Mouse (Mus musculus) heart, postnatal 25 days (tissue): ENCODE results near the gene Tbx19. TPM values are rescaled to one million over a fixed set of nuclear protein-coding genes. Genes with fewer than 3 reads are reported as not detected.
A peak's percentile ranks its signal among the peaks of the same experiment; 100 is the strongest.

Source experiments
- DNase-seq: peaks from one replicate; pipeline ENCODE4 v3.0.0; 2022; ENCODE audit warnings: low spot score
- intact Hi-C: fragments of 180-260 bp; cut with DNase I; formaldehyde crosslinking; loops from one replicate; pipeline ENCODE4 v1.15.1; 2025
- total RNA-seq, 2 experiments: library from RNA; stranded (reverse); gene quantifications; 2 replicates each; pipeline ENCODE4 v1.2.3; 2021

Gene Tbx19
- not detected for total RNA-seq

DNA sequence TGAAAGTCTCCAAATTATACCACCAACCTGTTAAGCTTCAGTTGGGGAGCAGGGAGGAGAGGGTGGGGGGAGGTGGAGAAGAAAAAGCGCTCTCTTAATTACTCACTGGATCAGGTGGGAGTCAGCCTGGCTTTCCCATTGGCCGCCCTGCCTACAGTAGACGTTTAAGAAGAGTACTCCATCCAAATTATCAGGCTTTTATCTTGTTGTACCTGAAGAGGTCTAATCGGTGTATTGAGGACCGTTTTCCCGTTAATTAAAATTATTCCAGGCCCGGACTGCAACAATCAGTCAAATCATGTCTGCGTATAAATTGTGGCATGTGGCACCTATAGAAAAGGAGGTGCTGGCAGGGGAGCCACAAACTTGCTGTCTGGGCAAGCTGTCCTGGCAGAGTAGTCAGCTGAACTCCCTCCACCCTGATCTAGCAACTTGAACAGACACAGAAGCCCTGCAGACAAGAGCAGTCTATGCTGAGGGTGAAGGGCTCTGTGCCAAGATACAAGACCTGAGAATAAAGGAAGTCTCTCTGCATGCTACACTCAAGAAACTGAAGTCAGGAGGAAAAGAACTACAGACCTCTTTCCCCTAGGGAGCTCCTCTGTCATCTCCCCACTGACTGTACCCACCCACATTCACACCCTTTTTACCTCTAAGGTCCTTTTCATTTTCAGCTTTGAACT is at the start of gene Tbx19:
Tbx19 (minus strand) TSS at position 51 of the 683 bp plus-strand sequence.
- DNase-seq: no peak
- intact Hi-C loops: no loop called here

DNA sequence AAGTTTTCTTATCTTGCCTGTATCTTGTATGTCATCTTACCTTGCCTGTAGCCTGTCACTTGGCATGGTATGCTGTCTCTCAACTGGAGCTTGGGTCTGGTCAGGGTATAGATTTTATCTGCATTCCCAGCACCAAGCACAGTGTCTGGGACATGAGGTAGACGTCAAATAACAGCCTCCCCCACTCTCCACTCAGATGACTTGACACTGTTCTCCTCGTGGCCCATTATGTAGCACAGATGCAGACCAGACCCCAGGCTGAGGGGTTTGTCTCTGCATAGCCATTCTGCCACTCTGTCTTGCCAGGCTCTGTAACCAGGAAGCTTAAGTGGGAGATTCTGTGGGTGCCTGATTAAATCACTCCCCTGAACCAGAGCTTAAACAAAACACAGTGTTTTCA is 45.0 kb upstream of the Tbx19 start:
- intact Hi-C loops: no loop called here
- DNase-seq: no peak

DNA sequence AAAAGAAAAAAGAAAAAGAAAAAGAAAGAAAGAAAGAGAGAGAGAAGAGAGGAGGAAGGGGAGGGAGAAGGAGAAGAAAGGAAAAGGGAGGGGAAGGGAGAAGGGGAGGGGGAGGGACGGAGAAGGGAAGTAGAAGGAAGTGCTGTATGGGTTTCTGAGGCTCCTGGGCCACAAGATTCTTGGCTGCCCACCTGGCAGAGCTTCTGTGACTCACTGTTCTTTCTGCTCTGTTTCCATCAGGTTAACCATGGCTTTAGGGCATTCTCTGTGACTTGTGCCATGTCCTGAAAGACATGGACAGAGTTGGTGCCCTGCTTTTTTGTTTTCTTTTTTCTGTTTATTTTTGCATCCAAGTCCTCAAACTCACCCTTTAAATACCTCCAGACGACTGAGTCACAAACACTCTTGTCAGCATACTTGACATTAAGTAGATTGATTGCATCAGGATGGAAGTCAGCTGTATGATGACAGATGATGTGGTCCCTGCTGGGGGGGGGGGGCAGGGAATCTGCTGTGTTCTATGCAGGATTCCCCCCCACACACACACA is 43.0 kb upstream of the Tbx19 start:
- intact Hi-C loops: no loop called here
- no peak for DNase-seq

DNA sequence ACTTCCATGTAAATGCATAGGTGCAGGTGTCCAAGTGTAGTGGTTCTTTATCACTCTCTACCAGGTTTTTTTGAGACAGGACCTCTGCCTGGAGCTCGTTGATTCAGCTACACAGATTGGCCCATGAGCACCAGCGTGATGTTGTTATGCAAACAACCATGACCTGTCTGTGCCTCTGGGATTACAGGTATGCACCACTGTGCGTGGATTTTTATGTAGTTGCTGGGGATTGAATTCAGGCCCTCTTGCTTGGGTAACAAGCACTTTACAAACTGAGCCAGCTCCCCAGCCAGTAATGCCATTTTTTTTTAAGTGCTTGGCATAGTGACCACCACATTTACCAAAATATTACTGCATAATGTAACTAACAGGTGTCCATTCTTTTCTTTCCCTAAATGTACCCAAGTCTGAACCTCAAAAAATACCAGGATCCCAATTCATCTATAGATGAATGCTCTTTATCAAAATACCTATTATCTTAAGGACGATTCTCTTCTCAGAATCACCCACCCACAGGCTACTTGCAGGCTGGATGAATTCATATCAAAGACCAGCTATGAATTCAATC is 41.0 kb upstream of the Tbx19 start:
- DNase-seq: no peak
- intact Hi-C loops: no loop called here

- intact Hi-C loops: no loop called here
- DNase-seq: no peak
Observed at GRCm38 (mm10) chr1:165200748-165201147, 40.2 kb upstream of the Tbx19 start.

GRCm38 (mm10) chr1:165199639-165200038 is 39.1 kb upstream of the Tbx19 start:
- intact Hi-C loops: loop anchor here (5.0 kb wide), 1 partner anchor 38 kb away; the partner anchor contains the start of gene Tiprl

GRCm38 (mm10) chr1:165198951-165199350 is 38.4 kb upstream of the Tbx19 start:
- intact Hi-C loops: loop anchor here (5.0 kb wide), 1 partner anchor 38 kb away; the partner anchor contains the start of gene Tiprl
- DNase-seq: no peak

More at GRCm38 (mm10) chr1:165199639-165200038, 39.1 kb upstream of the Tbx19 start:
- no peak for DNase-seq

- intact Hi-C loops: loop anchor here (5.0 kb wide), 1 partner anchor 39 kb away; the partner anchor contains the start of gene Tiprl
- DNase-seq: no peak
Observed at GRCm38 (mm10) chr1:165197875-165198274, 37.3 kb upstream of the Tbx19 start.

DNA sequence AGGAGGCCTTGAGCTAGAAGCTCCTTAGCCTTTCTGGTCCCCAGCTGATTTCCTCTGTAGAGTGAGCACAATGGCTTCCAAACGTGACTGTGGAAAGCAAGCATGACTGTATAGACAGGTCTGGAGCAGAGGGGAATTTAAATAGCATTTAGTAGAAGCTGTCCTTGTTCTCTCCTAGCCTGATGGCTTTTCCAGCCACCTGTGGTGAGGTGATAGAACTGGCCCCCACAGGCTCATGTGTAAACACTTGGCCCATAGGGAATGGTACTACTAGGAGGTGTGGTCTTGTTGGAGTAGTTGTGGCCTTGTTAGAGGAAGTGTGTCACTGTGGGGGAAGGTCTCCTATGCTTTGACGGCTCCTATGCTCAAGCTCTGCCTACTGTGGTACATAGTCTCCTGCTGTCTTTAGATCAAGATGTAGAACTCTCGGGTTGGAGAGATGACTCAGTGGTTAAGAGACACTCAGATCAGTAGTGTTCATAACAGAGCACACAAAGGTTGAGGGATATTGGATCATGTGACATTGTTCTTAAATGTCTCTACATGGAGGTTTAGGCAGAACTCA is 34.9 kb upstream of the Tbx19 start:
- intact Hi-C loops: loop anchor here (5.0 kb wide), 1 partner anchor 42 kb away; the partner anchor contains the start of gene Tiprl
- DNase-seq: no peak

DNA sequence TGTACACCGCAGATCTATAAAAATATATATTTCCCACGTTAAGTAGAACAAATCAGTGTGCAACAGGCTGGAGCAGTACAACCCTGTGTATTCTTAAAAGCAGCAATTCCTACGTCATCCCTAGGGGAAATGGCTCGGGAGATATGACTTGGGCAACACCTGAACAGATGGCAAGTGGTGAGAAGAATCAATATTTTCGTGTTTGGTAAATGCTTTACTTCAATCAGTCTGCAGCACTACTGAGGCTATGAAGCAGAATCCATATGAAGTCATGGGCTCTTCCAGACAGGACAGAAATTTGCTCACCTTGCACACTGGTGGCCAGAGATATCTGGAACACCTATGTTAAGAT is 34.1 kb upstream of the Tbx19 start:
- DNase-seq: no peak
- intact Hi-C loops: loop anchor here (5.0 kb wide), 1 partner anchor 43 kb away; the partner anchor contains the start of gene Tiprl

DNA sequence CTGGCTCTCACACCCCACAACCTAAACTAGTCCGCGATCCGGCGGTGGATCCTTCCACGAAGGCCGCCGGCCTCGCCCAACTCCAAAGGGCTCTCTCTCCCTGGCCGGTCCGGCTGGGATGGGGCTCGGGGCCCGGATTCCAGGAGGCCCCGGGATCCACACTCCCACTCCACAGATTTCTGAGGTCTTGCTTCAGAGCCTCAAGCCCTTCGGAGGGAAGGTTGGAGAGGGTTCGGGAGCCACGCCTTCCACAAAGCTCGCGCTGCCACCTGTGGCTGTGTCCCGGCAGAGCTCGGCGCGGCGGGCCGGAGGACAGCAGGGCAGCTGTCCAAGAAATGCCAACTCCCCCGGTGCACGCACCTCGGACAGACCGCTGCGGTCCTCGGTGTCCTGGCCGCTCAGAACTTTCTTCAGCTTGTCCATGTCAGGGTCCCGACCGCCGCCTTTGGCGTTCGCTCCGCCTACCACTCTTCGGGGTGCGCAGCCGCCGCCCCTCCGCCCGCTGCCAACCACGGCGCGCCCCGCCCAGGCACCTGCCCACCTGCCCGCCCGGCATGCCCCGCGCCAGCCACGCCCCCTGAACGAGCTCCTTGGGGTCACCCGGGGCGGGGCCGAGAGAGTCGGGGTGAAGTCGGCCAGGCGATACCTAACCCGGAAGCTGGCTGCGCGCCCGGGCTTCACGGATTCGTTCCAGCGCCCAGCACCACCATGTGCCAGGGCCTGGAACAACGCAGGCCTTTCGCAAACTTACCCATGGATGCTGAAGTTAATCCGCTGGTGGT is 33.5 kb upstream of the Tbx19 start, which contains the start of gene Sft2d2:
Sft2d2 (minus strand) TSS at position 559 of the 782 bp plus-strand sequence.
- intact Hi-C loops: no loop called here
- DNase-seq: peak; percentile 76

- intact Hi-C loops: no loop called here
- DNase-seq: no peak
Observed at GRCm38 (mm10) chr1:165193426-165193825, 32.9 kb upstream of the Tbx19 start.

GRCm38 (mm10) chr1:165192714-165193264 is 32.2 kb upstream of the Tbx19 start:
- intact Hi-C loops: no loop called here

GRCm38 (mm10) chr1:165192102-165192501 is 31.5 kb upstream of the Tbx19 start:
- intact Hi-C loops: no loop called here
- DNase-seq: no peak

More at GRCm38 (mm10) chr1:165192714-165193264, 32.2 kb upstream of the Tbx19 start:
- no peak for DNase-seq

DNA sequence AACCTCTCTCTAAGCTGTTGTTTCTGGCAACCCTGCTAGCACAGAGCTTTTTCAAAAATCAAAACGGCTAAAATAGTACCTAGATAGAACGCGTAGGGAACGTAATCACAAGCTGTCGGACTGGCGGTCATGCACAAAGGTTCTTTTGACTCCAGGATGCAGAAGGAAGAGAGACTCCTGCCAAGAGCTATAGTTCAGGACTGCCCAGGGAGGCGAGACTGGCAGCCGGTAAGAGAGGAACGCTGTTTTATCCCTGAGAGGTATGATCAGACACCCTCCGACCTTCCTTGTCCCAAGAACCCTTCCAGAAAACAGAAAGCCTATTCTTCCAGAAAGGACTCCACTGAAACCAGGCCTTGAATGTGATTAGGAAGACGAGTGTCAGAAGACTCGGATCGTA is 31.0 kb upstream of the Tbx19 start:
- no peak for DNase-seq
- intact Hi-C loops: no loop called here

DNA sequence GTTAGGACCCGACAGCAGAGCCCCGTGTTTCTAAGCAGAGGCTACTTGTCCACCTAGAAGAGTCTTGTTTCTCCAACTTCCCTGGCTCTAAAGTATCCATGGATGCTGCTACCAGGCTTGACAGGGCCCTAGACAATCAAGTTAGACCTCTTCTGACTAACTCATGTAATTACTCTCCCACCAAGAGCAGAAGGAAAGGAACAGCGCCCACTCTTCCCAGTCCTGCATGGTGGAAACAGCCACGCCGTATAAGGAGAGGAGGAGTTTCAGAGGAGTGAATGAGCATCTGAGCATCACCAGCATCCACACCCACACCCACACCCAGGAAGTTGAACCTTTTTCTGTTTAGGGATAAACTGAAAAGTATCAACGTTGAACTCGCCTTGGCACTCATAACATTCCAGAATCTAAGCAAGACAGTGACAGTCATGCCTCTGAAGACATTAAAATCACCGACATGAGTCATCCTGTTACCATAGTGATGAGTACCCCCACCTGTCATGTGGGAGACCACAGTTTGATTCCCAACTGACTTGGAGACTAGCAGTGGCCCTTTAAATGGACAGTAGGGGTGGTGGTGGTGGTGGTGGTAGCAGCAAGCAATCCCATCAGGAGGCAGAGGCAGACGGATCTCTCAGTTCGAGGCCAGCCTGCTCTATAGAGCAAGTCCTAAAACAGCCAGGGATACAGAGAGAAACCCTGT is 30.1 kb upstream of the Tbx19 start:
- intact Hi-C loops: no loop called here
- no peak for DNase-seq

DNA sequence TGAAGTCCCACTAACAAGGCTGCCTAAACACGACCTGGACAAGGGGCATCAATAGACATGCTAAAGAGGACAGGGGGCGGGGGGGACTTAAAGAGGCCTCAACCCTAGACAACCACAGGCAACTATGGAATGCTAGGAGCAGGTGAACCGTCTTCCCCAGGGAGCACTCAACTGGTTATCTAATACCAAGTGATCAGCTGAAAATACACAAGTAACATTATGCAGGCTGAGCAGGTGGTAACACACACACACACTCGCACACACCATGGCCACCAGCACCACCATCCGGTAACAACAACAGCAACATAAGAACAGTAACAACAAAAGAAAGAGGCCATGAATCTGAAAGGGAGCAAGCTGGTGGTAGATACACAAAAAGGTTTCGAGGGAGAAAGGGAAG is 29.5 kb upstream of the Tbx19 start:
- DNase-seq: no peak
- intact Hi-C loops: no loop called here

DNA sequence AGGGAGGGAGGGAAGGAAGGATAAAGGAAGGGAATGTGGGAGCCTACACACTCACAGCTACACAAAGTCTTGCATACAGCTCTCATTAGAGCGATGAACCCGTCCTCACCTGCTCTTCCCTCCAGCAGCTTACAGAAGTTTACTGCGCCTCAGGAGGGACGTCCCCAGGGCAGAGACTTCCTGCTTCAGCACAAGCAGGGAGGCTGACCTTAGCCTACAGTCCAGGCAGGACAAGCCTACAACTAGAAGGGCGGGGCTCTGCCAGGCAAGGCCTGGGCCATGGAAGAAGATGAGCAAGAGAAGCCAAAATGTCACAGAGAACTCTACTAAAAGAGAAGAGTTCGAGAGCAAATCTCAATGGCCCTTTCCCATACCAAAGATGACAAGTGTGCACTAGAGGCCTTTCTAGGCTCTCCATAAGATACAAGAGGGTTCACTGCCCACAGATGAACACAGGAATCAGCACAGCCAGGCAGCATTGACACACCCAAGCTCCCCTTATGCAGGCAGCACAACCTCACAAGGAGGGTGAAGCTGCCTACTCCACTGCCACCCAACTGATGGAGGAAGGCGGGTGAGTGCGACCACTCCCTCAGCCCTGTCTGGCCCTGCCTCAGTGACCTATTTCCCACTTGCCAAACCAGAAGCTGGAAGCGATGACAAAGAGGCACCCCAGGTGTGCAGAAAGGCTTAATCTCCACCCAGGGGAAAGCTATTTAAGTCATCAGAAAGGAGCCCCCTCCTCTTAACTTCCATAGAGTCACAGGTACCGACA is 28.4 kb upstream of the Tbx19 start:
- no peak for DNase-seq
- intact Hi-C loops: no loop called here
